Mouse (Mus musculus): ENCODE results near the gene Ifit1.
A peak's percentile ranks its signal among the peaks of the same experiment; 100 is the strongest.

The Ifit1 gene

GRCm38 (mm10) chr19:34655227-34655805 is 14.6 kb downstream of the Ifit1 start:
- no peak for DNase-seq (ENCODE audit: low read depth)

GRCm38 (mm10) chr19:34656511-34657298 is 16.0 kb downstream of the Ifit1 start:
- no peak for DNase-seq (ENCODE audit: low read depth)

- DNase-seq (ENCODE audit: low read depth) = peak; percentile 84
Observed at GRCm38 (mm10) chr19:34662067-34662507, 21.4 kb downstream of the Ifit1 start.

- DNase-seq (ENCODE audit: low read depth) = no peak
Observed at GRCm38 (mm10) chr19:34662740-34663139, 22.1 kb downstream of the Ifit1 start.

GRCm38 (mm10) chr19:34666127-34666526 is 25.5 kb downstream of the Ifit1 start:
- peak; percentile 82 for DNase-seq (ENCODE audit: low read depth)

- DNase-seq (ENCODE audit: low read depth) = no peak
Observed at GRCm38 (mm10) chr19:34673476-34673875, 32.8 kb downstream of the Ifit1 start.

- DNase-seq (ENCODE audit: low read depth) = no peak
Observed at GRCm38 (mm10) chr19:34678428-34678827, 37.8 kb downstream of the Ifit1 start.

GRCm38 (mm10) chr19:34684857-34685256 is 44.2 kb downstream of the Ifit1 start:
- peak; percentile 37 for DNase-seq (ENCODE audit: low read depth)

GRCm38 (mm10) chr19:34685530-34685929 is 44.9 kb downstream of the Ifit1 start:
- DNase-seq (ENCODE audit: low read depth) = no peak

- no peak for DNase-seq (ENCODE audit: low read depth)
Observed at GRCm38 (mm10) chr19:34691402-34691801, 50.7 kb downstream of the Ifit1 start.

GRCm38 (mm10) chr19:34696352-34696986 is 55.8 kb downstream of the Ifit1 start:
- no peak for DNase-seq (ENCODE audit: low read depth)

- DNase-seq (ENCODE audit: low read depth) = no peak
Observed at GRCm38 (mm10) chr19:34697461-34697860, 56.8 kb downstream of the Ifit1 start.

- DNase-seq (ENCODE audit: low read depth) = no peak
Observed at GRCm38 (mm10) chr19:34698432-34698831, 57.8 kb downstream of the Ifit1 start.

GRCm38 (mm10) chr19:34698852-34699251 is 58.2 kb downstream of the Ifit1 start:
- DNase-seq (ENCODE audit: low read depth) = no peak

- no peak for DNase-seq (ENCODE audit: low read depth)
Observed at GRCm38 (mm10) chr19:34699300-34699699, 58.6 kb downstream of the Ifit1 start.

Measured in induced T-regulatory cell, adult 2 months (primary cell).